Mouse (Mus musculus) macrophage (primary cell): Measurements from ENCODE around the gene Babam1. TPM values are rescaled to one million over a fixed set of nuclear protein-coding genes. Genes with fewer than 3 reads are reported as not detected.

Source experiments
- H3K27ac ChIP-seq: fragments of 350-480 bp; formaldehyde crosslinking; 2 replicates; pipeline ENCODE4 v1.9.0; 2021
- H3K36me3 ChIP-seq: fragments of 350-480 bp; formaldehyde crosslinking; 2 replicates; pipeline ENCODE4 v1.9.0; 2021; ENCODE audit errors: inconsistent target
- H3K4me3 ChIP-seq: fragments of 350-480 bp; formaldehyde crosslinking; 2 replicates; pipeline ENCODE4 v1.9.0; 2021; ENCODE audit errors: inconsistent target
- H3K79me2 ChIP-seq: fragments of 350-480 bp; formaldehyde crosslinking; 2 replicates; pipeline ENCODE4 v1.9.0; 2021; ENCODE audit errors: inconsistent target
- WGBS: methylation state at CpG from one replicate; pipeline ENCODE4 v1.1.7; 2026; ENCODE audit warnings: inconsistent platforms; ENCODE audit not compliant: missing documents; 5-methylcytosine and 5-hydroxymethylcytosine counted together
- polyA plus RNA-seq: library from polyadenylated mRNA; stranded (reverse); fragments of 250-400 nt; gene quantifications from 3 replicates; pipeline ENCODE4 v1.2.4, GENCODE M21; 2018; ENCODE audit warnings: inconsistent platforms

The Babam1 gene
- polyA plus RNA-seq, 1 experiment from 2014 or later = 91.2 TPM

- Histone ChIP-seq H3K4me3 (no peak overlapping the region), H3K27ac (no peak overlapping the region), H3K36me3 (no peaks in the 10 kb centered on the region), H3K79me2 (no peaks in the 10 kb centered on the region)
- WGBS = 21% methylated on average over 74 of the region's 74 CpGs
Observed at GRCm38 (mm10) chr8:71375581-71376422, 20.9 kb upstream of the Babam1 start.

- no peak overlapping the region for H3K27ac ChIP-seq
- WGBS = 75% methylated on average over 8 of the region's 8 CpGs
- H3K4me3 ChIP-seq = no peak overlapping the region
- H3K79me2 ChIP-seq = no peaks in the 10 kb centered on the region
- no peaks in the 10 kb centered on the region for H3K36me3 ChIP-seq
Observed at GRCm38 (mm10) chr8:71376423-71377030, 20.1 kb upstream of the Babam1 start.

GRCm38 (mm10) chr8:71379008-71379407, 17.7 kb upstream of the Babam1 start:
- Histone ChIP-seq H3K27ac (no peak overlapping the region), H3K79me2 (no peaks in the 10 kb centered on the region), H3K4me3 (no peak overlapping the region), H3K36me3 (no peaks in the 10 kb centered on the region)
- WGBS = 96% methylated on average over 4 of the region's 4 CpGs

GRCm38 (mm10) chr8:71379512-71380075, 17.1 kb upstream of the Babam1 start:
- 94% methylated on average over 3 of the region's 3 CpGs for WGBS
- H3K36me3 ChIP-seq = no peaks in the 10 kb centered on the region
- H3K79me2 ChIP-seq = no peaks in the 10 kb centered on the region
- H3K4me3 ChIP-seq = no peak overlapping the region
- H3K27ac ChIP-seq = no peak overlapping the region

GRCm38 (mm10) chr8:71380178-71381171, 16.2 kb upstream of the Babam1 start:
- Histone ChIP-seq H3K4me3 (peak overlapping the region; percentile 12; the same call in 1 of the 2 replicates), H3K79me2 (no peaks in the 10 kb centered on the region), H3K36me3 (no peaks in the 10 kb centered on the region), H3K27ac (no peak overlapping the region)
- WGBS = 19% methylated on average over 69 of the region's 72 CpGs

GRCm38 (mm10) chr8:71381421-71381970, 15.2 kb upstream of the Babam1 start, which contains the start of gene Nr2f6:
Gene Nr2f6 (minus strand): TSS chr8:71381960.
- peak within 1 kb of the TSS; percentile 35 for H3K4me3 ChIP-seq
- H3K79me2 ChIP-seq = no peaks in the 10 kb centered on the region
- under 1% methylated on average over 52 of the region's 89 CpGs for WGBS
- H3K27ac ChIP-seq = no peak within 1 kb of the TSS
- no peaks in the 10 kb centered on the region for H3K36me3 ChIP-seq

- Histone ChIP-seq H3K27ac (no peak overlapping the region), H3K79me2 (no peaks in the 10 kb centered on the region), H3K36me3 (no peaks in the 10 kb centered on the region), H3K4me3 (peak overlapping the region; percentile 35)
- 8% methylated on average over 54 of the region's 80 CpGs for WGBS
Observed at GRCm38 (mm10) chr8:71381971-71382961, 14.4 kb upstream of the Babam1 start.

GRCm38 (mm10) chr8:71383396-71383795, 13.3 kb upstream of the Babam1 start:
- Histone ChIP-seq H3K79me2 (no peaks in the 10 kb centered on the region), H3K4me3 (no peak overlapping the region), H3K27ac (no peak overlapping the region), H3K36me3 (no peaks in the 10 kb centered on the region)
- WGBS = 94% methylated on average over 10 of the region's 12 CpGs

GRCm38 (mm10) chr8:71383860-71384259, 12.8 kb upstream of the Babam1 start:
- Histone ChIP-seq H3K27ac (no peak overlapping the region), H3K36me3 (no peaks in the 10 kb centered on the region), H3K79me2 (no peaks in the 10 kb centered on the region), H3K4me3 (no peak overlapping the region)
- WGBS = 84% methylated on average over 3 of the region's 3 CpGs

- 91% methylated on average over 12 of the region's 12 CpGs for WGBS
- H3K4me3 ChIP-seq = no peak overlapping the region
- no peak overlapping the region for H3K27ac ChIP-seq
- no peaks in the 10 kb centered on the region for H3K36me3 ChIP-seq
- no peaks in the 10 kb centered on the region for H3K79me2 ChIP-seq
Observed at GRCm38 (mm10) chr8:71385212-71385835, 11.3 kb upstream of the Babam1 start.

- Histone ChIP-seq H3K27ac (peak overlapping the region; percentile 56), H3K79me2 (no peaks in the 10 kb centered on the region), H3K4me3 (no peak overlapping the region), H3K36me3 (no peaks in the 10 kb centered on the region)
- WGBS = 19% methylated on average over 1 of the region's 1 CpGs
Observed at GRCm38 (mm10) chr8:71388267-71388666, 8.4 kb upstream of the Babam1 start.

- WGBS = 96% methylated on average over 2 of the region's 2 CpGs
- Histone ChIP-seq H3K79me2 (no peaks in the 10 kb centered on the region), H3K36me3 (no peaks in the 10 kb centered on the region), H3K4me3 (no peak overlapping the region), H3K27ac (no peak overlapping the region)
Observed at GRCm38 (mm10) chr8:71391696-71392095, 5.0 kb upstream of the Babam1 start.

GRCm38 (mm10) chr8:71392391-71392790, 4.3 kb upstream of the Babam1 start:
- peaks cover 7% of the 10 kb centered on the region for H3K79me2 ChIP-seq
- H3K36me3 ChIP-seq = no peaks in the 10 kb centered on the region
- H3K4me3 ChIP-seq = no peak overlapping the region
- WGBS = 89% methylated on average over 5 of the region's 5 CpGs
- no peak overlapping the region for H3K27ac ChIP-seq
